Mouse (Mus musculus): ENCODE measurements around the gene Hspb2.

- TF ChIP-seq POLR2A (IDR thresholded peaks at IDR 0.05; ENCODE audit: insufficient read depth, low read depth, low read length) = no peak; the same call in 1 of the 2 replicates
- TF ChIP-seq CTCF (IDR thresholded peaks at IDR 0.05; ENCODE audit: insufficient read depth, low read depth, low read length) = peak; percentile 95
Observed at GRCm38 (mm10) chr9:50768107-50769002, 16.2 kb upstream of the Hspb2 start, which contains the start of gene Fdxacb1.

All from olfactory bulb, adult 2 months (tissue).